ENCODE assay signal across 16 mouse cellular contexts in the genomic region with DNA sequence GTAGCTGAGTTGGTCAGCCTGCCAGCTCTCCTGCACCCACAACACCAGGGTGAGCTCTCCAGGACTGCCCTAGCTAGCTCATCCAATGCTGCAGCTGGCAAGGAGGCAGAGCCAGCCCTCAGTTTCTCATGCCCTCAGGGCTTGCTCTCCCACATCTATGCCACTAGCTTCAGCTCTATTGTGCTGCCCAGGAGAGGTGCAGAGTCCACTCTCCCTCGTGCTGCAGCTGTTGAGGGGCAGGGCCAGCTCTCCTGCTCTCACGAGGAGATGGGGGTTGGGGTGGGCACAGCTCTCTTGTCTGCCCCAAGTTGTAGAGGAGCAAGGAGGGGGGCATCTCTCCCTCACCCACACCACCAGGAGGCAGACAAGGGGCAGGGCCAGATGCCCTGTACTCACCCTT. TPM values are rescaled to one million over a fixed set of nuclear protein-coding genes. Genes with fewer than 3 reads are reported as not detected.
DNase-seq lines count a peak whose midpoint lies in the region; ATAC-seq and TF ChIP-seq lines count a peak whose summit lies in the region.
"Had no signal": no experiment of that assay in that cellular context is flagged by ENCODE, and none has a peak within 500 bp of the region (broad histone marks: within the 10 kb centered on the region; RNA-seq: fewer than 3 reads in every experiment).

No protein-coding gene starts in this region.

- 0 out of 2 replicates have a peak, but pooled peaks cover 8% of the 10 kb centered on the region for H3K4me1 ChIP-seq in embryonic facial prominence, embryonic 14.5 days (ENCODE audit: control insufficient read depth, insufficient read depth, low read length)

- no peak for DNase-seq in embryonic facial prominence, embryonic 14.5 days (ENCODE audit: low spot score)
- DNase-seq in kidney, adult 11 months, result peak; percentile 56
- DNase-seq in kidney, postnatal 10 days, result peak; percentile 62
- DNase-seq in left cerebral cortex, adult 8-10 months (ENCODE audit: low spot score in 2 of 2), result no peak
- no peak for DNase-seq in spleen, adult 18-20 months
- DNase-seq: cerebellum, postnatal 14 days; heart, adult 18-20 months; thymus, postnatal 14 days had no signal

- no peak for TF ChIP-seq POLR2A in myocyte (IDR thresholded peaks at IDR 0.05; ENCODE audit: insufficient read length, low read depth)

- no peak overlapping the region for H3K4me2 ChIP-seq in embryonic facial prominence, embryonic 14.5 days (ENCODE audit: low read depth, low read length)
- H3K4me2 ChIP-seq in myocyte (ENCODE audit: low read depth), result no peak overlapping the region
- H3K4me2 ChIP-seq: forebrain, embryonic 12.5 days; hindbrain, embryonic 14.5 days; liver, embryonic 11.5 days; stomach, embryonic 15.5 days had no signal

- WGBS in embryonic facial prominence, embryonic 14.5 days, result 38% methylated on average over 2 of the region's 2 CpGs

- no peak overlapping the region for H3ac ChIP-seq in myocyte (ENCODE audit: control insufficient read depth, insufficient read length)

- H3K4me3 ChIP-seq in embryonic facial prominence, embryonic 14.5 days (ENCODE audit: low read depth, low read length), result no peak overlapping the region
- H3K4me3 ChIP-seq in myocyte, result no peak overlapping the region
- H3K4me3 ChIP-seq: forebrain, embryonic 12.5 days; layer of hippocampus, adult 2 months; stomach, embryonic 15.5 days had no signal

- ATAC-seq in embryonic facial prominence, embryonic 14.5 days (ENCODE audit: low read depth), result 0 out of 2 replicates have a peak, but pooled peaks have one; percentile 53
- ATAC-seq in activated CD4-positive, CD25-positive, alpha-beta regulatory T cell, adult 4 months, result no peak

- no peaks in the 10 kb centered on the region for H3K9me3 ChIP-seq in embryonic facial prominence, embryonic 14.5 days (ENCODE audit: control insufficient read depth, low read length)
- H3K9me3 ChIP-seq: forebrain, embryonic 12.5 days; stomach, embryonic 15.5 days had no signal

- no peaks in the 10 kb centered on the region for H3K79me2 ChIP-seq in myocyte (ENCODE audit: control insufficient read depth, insufficient read depth)

- H3K27me3 ChIP-seq in embryonic facial prominence, embryonic 14.5 days (replicated peaks; ENCODE audit: control insufficient read depth, insufficient read depth, low read length), result no peaks in the 10 kb centered on the region
- no peaks in the 10 kb centered on the region for H3K27me3 ChIP-seq in myocyte (ENCODE audit: control insufficient read depth, insufficient read depth, insufficient read length)
- H3K27me3 ChIP-seq: CH12.LX; forebrain, embryonic 12.5 days; stomach, embryonic 15.5 days had no signal

- H3K9ac ChIP-seq in embryonic facial prominence, embryonic 14.5 days (ENCODE audit: low read depth, low read length), result no peak overlapping the region
- H3K9ac ChIP-seq: forebrain, embryonic 12.5 days; hindbrain, embryonic 14.5 days; stomach, embryonic 15.5 days had no signal

- H3K27ac ChIP-seq in embryonic facial prominence, embryonic 14.5 days (replicated peaks; ENCODE audit: low read depth, low read length), result no peak overlapping the region
- H3K27ac ChIP-seq: forebrain, embryonic 12.5 days; hindbrain, embryonic 14.5 days; layer of hippocampus, adult 2 months; stomach, embryonic 15.5 days had no signal

- no peaks in the 10 kb centered on the region for H3K36me3 ChIP-seq in embryonic facial prominence, embryonic 14.5 days (ENCODE audit: control insufficient read depth, insufficient read depth, low read length)
- no peaks in the 10 kb centered on the region for H3K36me3 ChIP-seq in myocyte (ENCODE audit: control insufficient read depth, insufficient read depth)
- H3K36me3 ChIP-seq: forebrain, embryonic 12.5 days; stomach, embryonic 15.5 days had no signal

TF ChIP-seq in myocyte, 11 proteins besides CTCF, POLR2A, EP300 and RAD21:
- peak in 2 of 3 experiments; percentile 65 to 75 for TF ChIP-seq MYOG (IDR thresholded peaks at IDR 0.05; ENCODE audit: control insufficient read depth in 1 of 3, insufficient read depth in 1 of 3, insufficient read length in 2 of 3, low read depth in 2 of 3)
- TF ChIP-seq MAX (IDR thresholded peaks at IDR 0.05; ENCODE audit: low read depth), result no peak
- TF ChIP-seq MYOD1 (IDR thresholded peaks at IDR 0.05; ENCODE audit: control insufficient read depth in 1 of 3, insufficient read length in 2 of 3, low read depth in 2 of 3), result peak in 2 of 3 experiments; percentile 78 to 83

RNA-seq across cellular contexts. Expression of a gene that starts 10.9 kb away (rescaled TPM):
- polyA plus RNA-seq in embryonic facial prominence, embryonic 14.5 days (2014; fragmentation: Nextera tagmentation; extraction: Ambion mirVana), result 302 and 338 TPM in 2 replicates
- polyA plus RNA-seq in myocyte (2012; fragmentation: generic; extraction: Trizol), result 146 TPM
- 100 to 1,000 TPM; 182 to 212 (median 198) TPM for total RNA-seq in left cerebral cortex, adult 8-10 months (2022)
- 10 to 100 TPM; 19.2 to 25.7 TPM for polyA plus RNA-seq in activated CD4-positive, CD25-positive, alpha-beta regulatory T cell, adult 4 months (2017; shearing (Covaris generic))

Comparison
In these comparisons a context has a peak if more than half of its experiments do, and no peak if none do; other contexts are left out.
1. DNase-seq: peak in kidney, adult 11 months (single experiment) and kidney, postnatal 10 days (single experiment); none in embryonic facial prominence, embryonic 14.5 days (single experiment), left cerebral cortex, adult 8-10 months (0 of 2) and spleen, adult 18-20 months (0 of 2).